Mouse (Mus musculus) stomach, embryonic 15.5 days (tissue): ENCODE measurements around the gene Zcwpw1. TPM values are rescaled to one million over a fixed set of nuclear protein-coding genes. Genes with fewer than 3 reads are reported as not detected.
"Not testable (repeated sequence)": the region's sequence is repeated elsewhere in the genome, so short reads cannot be mapped to it uniquely, and the experiment has no call there.

Experiments
- ATAC-seq: fragments of 200-750 bp; cut with Nextera tagmentation; 2 replicates; pipeline ENCODE4 v1.8.0; 2017; ENCODE audit warnings: low read depth, moderate number of reproducible peaks, moderate TSS enrichment; ENCODE audit not compliant: insufficient read depth, low FRiP score
- H3K27ac ChIP-seq: fragments of 300-500 bp; sonication (generic); 2 replicates; pipeline ENCODE4 v1.5.1; 2015; ENCODE audit warnings: mild to moderate bottlenecking, inconsistent platforms
- H3K27me3 ChIP-seq: fragments of 300-500 bp; sonication (generic); replicated peaks from 2 replicates; pipeline ENCODE4 v1.6.1; 2015; ENCODE audit warnings: inconsistent platforms
- H3K36me3 ChIP-seq: fragments of 300-500 bp; sonication (generic); 2 replicates; pipeline ENCODE4 v1.6.1; 2015; ENCODE audit warnings: inconsistent platforms
- H3K4me1 ChIP-seq: fragments of 300-500 bp; sonication (generic); 2 replicates; pipeline ENCODE4 v1.6.1; 2015; ENCODE audit warnings: inconsistent platforms
- H3K4me2 ChIP-seq: fragments of 300-500 bp; sonication (generic); 2 replicates; pipeline ENCODE4 v1.6.1; 2015; ENCODE audit warnings: mild to moderate bottlenecking, inconsistent platforms
- H3K4me3 ChIP-seq: fragments of 300-500 bp; sonication (generic); replicated peaks from 2 replicates; pipeline ENCODE4 v1.5.1; 2015; ENCODE audit warnings: inconsistent platforms
- H3K9ac ChIP-seq: fragments of 300-500 bp; sonication (generic); 2 replicates; pipeline ENCODE4 v1.6.1; 2015; ENCODE audit warnings: inconsistent platforms
- H3K9me3 ChIP-seq: fragments of 300-500 bp; sonication (generic); 2 replicates; pipeline ENCODE4 v1.6.1; 2016; ENCODE audit warnings: inconsistent platforms
- WGBS: fragments of 180-500 bp; shearing (Covaris S2); methylation state at CpG from one replicate; pipeline ENCODE4 v1.1.7; 2015; 5-methylcytosine and 5-hydroxymethylcytosine counted together
- polyA plus RNA-seq: library from polyadenylated mRNA; unstranded; fragments of >200 nt; fragmentation: Nextera tagmentation; extraction: Ambion mirVana; gene quantifications from 2 replicates; pipeline ENCODE4 v1.2.1, GENCODE M21; 2015

The Zcwpw1 gene
- polyA plus RNA-seq, 1 experiment from 2014 or later: 18.3 TPM

- Histone ChIP-seq H3K36me3 (peaks cover 14% of the 10 kb centered on the region), H3K27ac (peak overlapping the region; percentile 96), H3K9ac (peak overlapping the region; percentile 71), H3K4me2 (peak overlapping the region; percentile 99), H3K27me3 (no peaks in the 10 kb centered on the region), H3K9me3 (no peaks in the 10 kb centered on the region), H3K4me1 (peaks cover 21% of the 10 kb centered on the region), H3K4me3 (peak overlapping the region; percentile 76)
- ATAC-seq: no peak; the same call in 1 of the 2 replicates
- 1% methylated on average over 16 of the region's 16 CpGs for WGBS
Measured at GRCm38 (mm10) chr5:137746851-137747325, 40.7 kb upstream of the Zcwpw1 start.

DNA sequence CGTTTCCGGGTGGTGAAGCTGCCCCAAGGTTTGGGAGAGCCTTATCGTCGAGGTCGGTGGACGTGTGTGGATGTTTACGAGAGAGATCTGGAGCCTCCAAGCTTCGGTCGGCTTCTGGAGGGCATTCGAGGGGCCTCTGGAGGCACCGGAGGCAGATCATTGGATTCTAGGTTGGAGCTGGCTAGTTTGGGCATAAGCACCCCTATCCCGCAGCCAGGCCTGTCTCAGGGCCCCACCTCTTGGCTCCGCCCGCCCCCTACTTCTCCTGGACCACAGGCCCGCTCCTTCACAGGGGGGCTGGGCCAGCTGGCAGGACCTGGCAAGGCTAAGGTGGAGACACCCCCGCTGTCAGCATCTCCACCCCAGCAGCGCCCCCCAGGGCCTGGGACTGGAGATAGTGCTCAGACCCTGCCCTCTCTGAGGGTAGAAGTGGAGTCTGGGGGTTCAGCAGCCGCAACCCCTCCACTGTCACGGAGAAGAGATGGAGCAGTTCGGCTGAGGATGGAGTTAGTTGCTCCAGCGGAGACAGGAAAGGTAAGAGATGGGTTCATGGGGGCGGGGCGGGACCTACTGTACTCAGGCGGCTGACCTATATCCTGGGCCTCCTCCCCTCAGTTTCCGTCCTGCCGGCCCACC is 40.2 kb upstream of the Zcwpw1 start:
- 2% methylated on average over 26 of the region's 26 CpGs for WGBS
- Histone ChIP-seq H3K4me3 (peak overlapping the region; percentile 76), H3K4me1 (peaks cover 21% of the 10 kb centered on the region), H3K9me3 (no peaks in the 10 kb centered on the region), H3K9ac (peak overlapping the region; percentile 71), H3K27ac (peak overlapping the region; percentile 96), H3K27me3 (no peaks in the 10 kb centered on the region), H3K4me2 (peak overlapping the region; percentile 99), H3K36me3 (peaks cover 19% of the 10 kb centered on the region)
- ATAC-seq: peak; percentile 24; the same call in 1 of the 2 replicates

DNA sequence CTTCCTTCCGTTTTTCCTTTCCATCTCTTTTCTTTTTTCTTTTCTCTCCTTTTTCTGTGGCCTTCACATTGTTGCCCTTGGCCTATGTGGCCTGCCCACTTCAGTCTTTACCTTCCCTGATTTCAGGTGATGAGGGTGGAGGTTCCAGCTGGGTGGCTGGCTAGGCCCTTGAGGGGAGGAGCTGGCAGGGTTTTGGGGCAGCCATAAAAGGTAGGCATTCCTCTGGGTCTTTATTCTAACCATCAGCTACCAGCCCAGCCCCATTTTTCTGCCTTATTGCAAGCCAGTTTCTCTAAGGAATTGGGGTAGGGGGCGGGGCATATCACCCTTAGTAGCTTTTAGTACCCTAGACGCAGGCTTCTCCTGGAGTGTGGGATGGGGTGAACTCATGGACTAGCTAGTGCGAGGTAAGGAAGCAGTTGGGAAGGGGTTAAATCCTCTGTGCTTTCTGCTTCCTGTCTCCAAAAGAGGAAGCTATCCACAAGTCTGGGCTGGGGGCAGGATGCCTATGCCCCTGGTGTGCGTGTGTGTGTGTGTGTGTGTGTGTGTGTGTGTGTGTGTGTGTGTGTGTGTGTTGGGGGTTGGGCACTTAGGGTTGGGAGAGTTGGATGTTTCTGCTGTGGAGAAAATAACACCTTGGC is 39.3 kb upstream of the Zcwpw1 start:
- H3K9ac ChIP-seq: no peak overlapping the region
- H3K4me1 ChIP-seq: peaks cover 24% of the 10 kb centered on the region
- 26% methylated on average over 5 of the region's 5 CpGs for WGBS
- peak overlapping the region; percentile 99 for H3K4me2 ChIP-seq
- H3K27ac ChIP-seq: peak overlapping the region; percentile 69
- no peak for ATAC-seq
- H3K36me3 ChIP-seq: peaks cover 24% of the 10 kb centered on the region
- H3K27me3 ChIP-seq: no peaks in the 10 kb centered on the region
- peak overlapping the region; percentile 76 for H3K4me3 ChIP-seq
- no peaks in the 10 kb centered on the region for H3K9me3 ChIP-seq

- WGBS: 35% methylated on average over 6 of the region's 6 CpGs
- H3K4me2 ChIP-seq: peak overlapping the region; percentile 99
- ATAC-seq: no peak
- peaks cover 28% of the 10 kb centered on the region for H3K4me1 ChIP-seq
- H3K27ac ChIP-seq: peak overlapping the region; percentile 69
- H3K4me3 ChIP-seq: peak overlapping the region; percentile 76
- H3K9ac ChIP-seq: no peak overlapping the region
- H3K27me3 ChIP-seq: no peaks in the 10 kb centered on the region
- H3K36me3 ChIP-seq: peaks cover 33% of the 10 kb centered on the region
- H3K9me3 ChIP-seq: no peaks in the 10 kb centered on the region
Measured at GRCm38 (mm10) chr5:137749196-137749836, 38.3 kb upstream of the Zcwpw1 start.

DNA sequence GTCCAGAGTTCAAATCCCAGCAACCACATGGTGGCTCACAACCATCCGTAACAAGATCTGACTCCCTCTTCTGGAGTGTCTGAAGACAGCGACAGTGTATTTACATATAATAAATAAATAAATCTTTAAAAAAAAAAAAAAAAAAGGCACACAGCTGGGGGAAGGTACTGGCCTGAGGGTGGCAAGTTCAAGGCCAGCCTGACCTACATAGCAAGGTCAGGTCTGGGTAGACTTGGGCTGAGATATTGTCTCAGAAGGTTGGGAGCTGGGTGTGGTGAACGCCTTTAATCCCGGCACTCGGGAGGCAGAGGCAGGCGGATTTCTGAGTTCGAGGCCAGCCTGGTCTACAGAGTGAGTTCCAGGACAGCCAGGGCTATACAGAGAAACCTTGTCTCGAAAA is 37.4 kb upstream of the Zcwpw1 start:
- H3K9me3 ChIP-seq, H3K27me3 ChIP-seq, H3K4me3 ChIP-seq, H3K27ac ChIP-seq, ATAC-seq, H3K9ac ChIP-seq, H3K4me2 ChIP-seq: not testable (repeated sequence)
- Histone ChIP-seq H3K36me3 (peaks cover 35% of the 10 kb centered on the region), H3K4me1 (peaks cover 28% of the 10 kb centered on the region)
- 94% methylated on average over 6 of the region's 8 CpGs for WGBS

GRCm38 (mm10) chr5:137751221-137751887 is 36.2 kb upstream of the Zcwpw1 start:
- WGBS: 92% methylated on average over 13 of the region's 13 CpGs
- peaks cover 44% of the 10 kb centered on the region for H3K36me3 ChIP-seq
- no peak overlapping the region for H3K4me2 ChIP-seq
- H3K4me1 ChIP-seq: peaks cover 28% of the 10 kb centered on the region
- no peaks in the 10 kb centered on the region for H3K9me3 ChIP-seq
- no peak overlapping the region; the same call in 1 of the 2 replicates for H3K9ac ChIP-seq
- no peak for ATAC-seq
- no peaks in the 10 kb centered on the region for H3K27me3 ChIP-seq
- H3K27ac ChIP-seq: no peak overlapping the region
- H3K4me3 ChIP-seq: no peak overlapping the region

- Histone ChIP-seq H3K4me1 (peaks cover 31% of the 10 kb centered on the region), H3K36me3 (peaks cover 44% of the 10 kb centered on the region), H3K9ac (no peak overlapping the region), H3K27me3 (no peaks in the 10 kb centered on the region), H3K4me3 (no peak overlapping the region), H3K27ac (no peak overlapping the region), H3K9me3 (no peaks in the 10 kb centered on the region), H3K4me2 (no peak overlapping the region)
- WGBS: 79% methylated on average over 6 of the region's 6 CpGs
- ATAC-seq: no peak
Measured at GRCm38 (mm10) chr5:137751988-137752387, 35.6 kb upstream of the Zcwpw1 start.

GRCm38 (mm10) chr5:137753111-137753832 is 34.3 kb upstream of the Zcwpw1 start:
- 69% methylated on average over 11 of the region's 13 CpGs for WGBS
- H3K36me3 ChIP-seq: peaks cover 51% of the 10 kb centered on the region

DNA sequence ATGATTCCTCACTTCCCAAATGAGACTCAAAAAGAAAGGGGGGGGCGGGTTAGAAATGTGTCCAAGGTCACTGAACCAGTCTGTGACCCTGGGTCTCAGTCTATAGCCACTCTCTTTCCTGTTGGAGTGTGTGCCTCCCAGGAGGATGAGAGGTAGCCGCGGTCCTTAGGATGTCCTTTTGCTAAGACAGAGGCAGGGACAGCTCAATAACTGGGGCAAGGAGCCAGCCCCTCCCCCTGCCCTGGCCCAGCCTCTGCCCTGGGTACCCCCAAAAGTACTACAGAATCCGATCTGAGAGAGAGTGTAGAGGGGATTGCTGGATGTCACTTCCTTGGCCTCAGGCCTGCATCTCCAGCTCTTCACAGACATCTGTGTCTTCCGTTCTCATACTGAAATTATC is 32.2 kb upstream of the Zcwpw1 start:
- no peak for ATAC-seq
- Histone ChIP-seq H3K9ac (no peak overlapping the region), H3K9me3 (no peaks in the 10 kb centered on the region), H3K4me1 (peaks cover 18% of the 10 kb centered on the region; the same call in 1 of the 2 replicates), H3K27ac (no peak overlapping the region), H3K4me3 (no peak overlapping the region), H3K4me2 (no peak overlapping the region), H3K27me3 (no peaks in the 10 kb centered on the region), H3K36me3 (peaks cover 67% of the 10 kb centered on the region)
- WGBS: 81% methylated on average over 5 of the region's 5 CpGs

More at GRCm38 (mm10) chr5:137753111-137753832, 34.3 kb upstream of the Zcwpw1 start:
- ATAC-seq: peak; percentile 64
- H3K9ac ChIP-seq: no peak overlapping the region
- no peak overlapping the region for H3K4me3 ChIP-seq
- H3K27me3 ChIP-seq: no peaks in the 10 kb centered on the region
- H3K9me3 ChIP-seq: no peaks in the 10 kb centered on the region
- H3K4me1 ChIP-seq: peaks cover 23% of the 10 kb centered on the region
- H3K27ac ChIP-seq: peak overlapping the region; percentile 51; the same call in 1 of the 2 replicates
- H3K4me2 ChIP-seq: no peak overlapping the region

- Histone ChIP-seq H3K4me2 (no peak overlapping the region), H3K27ac (no peak overlapping the region), H3K4me1 (peaks cover 18% of the 10 kb centered on the region; the same call in 1 of the 2 replicates), H3K27me3 (no peaks in the 10 kb centered on the region), H3K9ac (no peak overlapping the region), H3K9me3 (no peaks in the 10 kb centered on the region), H3K36me3 (peaks cover 61% of the 10 kb centered on the region), H3K4me3 (no peak overlapping the region)
- 69% methylated on average over 3 of the region's 3 CpGs for WGBS
- no peak for ATAC-seq
Measured at GRCm38 (mm10) chr5:137756106-137756505, 31.5 kb upstream of the Zcwpw1 start.
